Mouse (Mus musculus) bone marrow, adult 2 months (tissue): Measurements from ENCODE around the gene Ier2. TPM values are rescaled to one million over a fixed set of nuclear protein-coding genes. Genes with fewer than 3 reads are reported as not detected.

Source experiments
- H3K27ac ChIP-seq: fragments of 200-500 bp; 2 replicates; pipeline ENCODE4 v1.5.1; 2012; ENCODE audit warnings: low read depth, mild to moderate bottlenecking, control low read depth, inconsistent platforms, low read length; ENCODE audit not compliant: control insufficient read depth, poor library complexity, insufficient read depth
- H3K4me1 ChIP-seq: fragments of 200-500 bp; 2 replicates; pipeline ENCODE4 v1.6.1; 2011; ENCODE audit warnings: low read length; ENCODE audit not compliant: control insufficient read depth, insufficient read depth
- H3K4me3 ChIP-seq: fragments of 200-500 bp; replicated peaks from 2 replicates; pipeline ENCODE3; 2011; ENCODE audit warnings: mild to moderate bottlenecking, low read depth, low read length, control low read depth; ENCODE audit not compliant: control insufficient read depth
- CTCF ChIP-seq: fragments of 200-500 bp; IDR thresholded peaks from 2 replicates; pipeline ENCODE4 v1.5.1; 2011; ENCODE audit warnings: low read length, control low read depth; ENCODE audit not compliant: control insufficient read depth, insufficient read depth
- POLR2A ChIP-seq: fragments of 200-500 bp; IDR thresholded peaks from 2 replicates; pipeline ENCODE4 v1.6.1; 2011; ENCODE audit warnings: low read depth, mild to moderate bottlenecking, control low read depth, low read length, borderline replicate concordance; ENCODE audit not compliant: control insufficient read depth
- WGBS: fragments of 180-500 bp; shearing (Covaris S2); methylation state at CpG from one replicate; pipeline ENCODE4 v1.1.7; 2018; 5-methylcytosine and 5-hydroxymethylcytosine counted together
- polyA plus RNA-seq: library from polyadenylated mRNA; stranded (reverse); fragments of >200 nt; gene quantifications from 2 replicates; pipeline ENCODE4 v1.2.4, GENCODE M21; 2011; ENCODE audit warnings: low replicate concordance; ENCODE audit not compliant: missing spikeins, insufficient read depth, insufficient read length

The Ier2 gene
- 13.2 and 49.9 TPM in 2 replicates for polyA plus RNA-seq

DNA sequence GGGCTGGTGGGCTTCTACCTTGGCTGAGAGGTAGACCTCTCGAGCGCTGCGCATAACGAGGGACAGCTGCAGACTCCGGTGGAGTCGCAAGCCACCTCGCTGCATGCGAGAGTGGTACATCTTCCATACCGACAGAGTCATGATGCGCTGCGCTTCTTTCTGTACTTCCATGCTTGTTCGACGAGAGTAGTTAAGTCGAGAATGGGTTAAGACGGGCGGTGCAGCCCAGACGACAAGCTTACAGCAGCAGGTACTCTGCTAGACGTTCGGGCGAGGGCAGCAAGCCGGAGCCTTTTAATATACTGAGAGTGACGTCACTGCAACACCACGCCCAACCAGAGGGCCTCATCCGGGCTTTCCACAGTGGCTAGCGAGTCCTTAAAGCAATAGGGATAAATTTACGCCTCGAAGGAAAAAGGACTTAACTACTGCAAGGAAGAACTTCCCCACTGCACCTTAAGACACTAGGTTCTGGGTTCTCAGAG lies at the start of gene Ier2:
Ier2 (minus strand) TSS at position 272 of the 485 bp plus-strand sequence.
- Histone ChIP-seq H3K4me1 (peaks cover 5% of the 10 kb centered on the region), H3K27ac (peak within 1 kb of the TSS; percentile 91), H3K4me3 (peak within 1 kb of the TSS; percentile 78)
- WGBS, result under 1% methylated on average over 27 of the region's 27 CpGs
- 0 out of 2 replicates have a peak, but pooled peaks have one; percentile 11 for TF ChIP-seq CTCF
- TF ChIP-seq POLR2A, result peak; percentile 98

DNA sequence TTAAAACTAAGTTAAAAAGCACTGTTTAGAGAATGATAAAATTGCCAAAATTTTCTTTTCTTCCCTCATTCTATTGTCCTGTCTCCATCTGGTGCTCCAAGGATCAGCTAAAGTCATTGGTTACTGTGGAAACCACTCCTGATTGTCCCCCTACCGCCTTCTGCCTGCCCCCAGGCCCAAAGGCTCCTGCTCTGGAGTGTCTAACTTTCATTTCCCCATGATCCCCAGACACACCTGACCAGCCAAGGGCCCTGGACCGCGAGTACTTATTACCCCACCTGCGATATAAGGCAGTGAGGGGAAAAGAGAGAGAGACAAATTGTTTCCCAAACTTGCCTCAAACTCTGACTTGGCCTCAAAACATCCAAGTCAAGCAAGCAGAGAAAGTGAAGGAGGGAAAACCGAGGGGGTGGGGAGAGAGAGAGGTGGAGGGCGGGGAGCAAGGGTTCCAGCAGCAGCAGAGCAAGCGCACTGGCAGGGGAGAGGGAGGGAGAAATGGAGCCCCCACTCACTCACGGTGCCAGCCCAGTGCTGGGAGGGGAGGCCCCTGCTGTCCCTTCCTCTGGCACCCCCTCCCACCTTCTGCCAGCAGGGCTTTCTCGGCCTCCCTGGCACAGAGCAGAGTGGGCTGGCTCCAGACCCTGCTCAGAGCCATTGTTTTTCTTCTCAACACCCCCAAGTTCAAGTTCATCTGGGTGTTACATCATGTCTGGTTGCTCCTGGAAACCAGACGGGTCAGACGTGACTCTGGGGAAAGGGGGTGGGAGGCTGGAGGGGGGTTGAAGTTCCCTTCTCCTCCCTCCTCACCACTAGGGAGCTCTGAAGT lies 49.5 kb upstream of the Ier2 start:
- Histone ChIP-seq H3K4me3 (no peak overlapping the region), H3K27ac (no peak overlapping the region), H3K4me1 (peaks cover 2% of the 10 kb centered on the region)
- 54% methylated on average over 11 of the region's 11 CpGs for WGBS
- TF ChIP-seq POLR2A (no peak), CTCF (no peak)

DNA sequence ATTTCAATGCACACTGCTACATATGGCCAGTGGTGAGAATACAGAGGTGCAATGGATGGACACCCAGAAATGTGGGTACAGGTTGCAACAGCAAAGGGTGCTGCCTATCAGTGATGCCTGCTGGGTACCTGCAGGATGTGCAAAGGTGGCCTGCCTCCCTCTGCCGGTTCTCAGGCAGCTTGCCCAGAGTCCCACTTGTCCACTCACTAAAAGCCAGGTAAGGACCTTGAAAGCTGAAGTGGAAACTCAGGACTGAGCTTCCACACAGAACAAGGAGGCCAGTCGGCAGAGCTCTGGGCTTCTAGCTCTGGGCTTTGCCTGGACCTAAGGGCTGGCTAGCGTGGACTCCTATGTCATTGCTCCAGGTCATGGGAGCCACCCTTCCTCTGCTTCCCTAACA lies 48.7 kb upstream of the Ier2 start:
- Histone ChIP-seq H3K4me3 (no peak overlapping the region), H3K27ac (no peak overlapping the region), H3K4me1 (peaks cover 2% of the 10 kb centered on the region)
- 86% methylated on average over 3 of the region's 3 CpGs for WGBS
- TF ChIP-seq CTCF (no peak), POLR2A (no peak)

DNA sequence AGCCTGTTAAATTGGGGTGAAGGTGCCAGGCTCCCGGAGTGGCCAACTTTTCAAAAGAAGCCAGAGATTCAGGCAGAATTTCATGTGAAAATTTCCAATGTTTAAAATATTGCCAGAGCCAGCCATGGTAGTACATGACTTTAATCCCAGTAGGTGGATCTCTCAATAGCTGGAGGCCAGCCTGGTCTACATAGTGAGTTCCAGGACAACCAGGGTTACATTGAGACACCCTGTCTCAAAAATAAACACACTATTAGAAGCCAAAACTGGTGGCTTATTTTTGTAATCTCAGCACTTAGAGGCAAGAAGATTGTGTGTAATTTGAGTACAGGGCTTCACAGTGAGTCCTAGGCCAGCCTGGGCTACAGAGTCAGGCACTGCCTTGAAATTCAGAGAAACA lies 47.3 kb upstream of the Ier2 start:
- 97% methylated on average over 1 of the region's 1 CpGs for WGBS
- H3K4me3 ChIP-seq, result no peak overlapping the region
- TF ChIP-seq CTCF (no peak), POLR2A (no peak)
- no peak overlapping the region for H3K27ac ChIP-seq
- H3K4me1 ChIP-seq, result peaks cover 2% of the 10 kb centered on the region

DNA sequence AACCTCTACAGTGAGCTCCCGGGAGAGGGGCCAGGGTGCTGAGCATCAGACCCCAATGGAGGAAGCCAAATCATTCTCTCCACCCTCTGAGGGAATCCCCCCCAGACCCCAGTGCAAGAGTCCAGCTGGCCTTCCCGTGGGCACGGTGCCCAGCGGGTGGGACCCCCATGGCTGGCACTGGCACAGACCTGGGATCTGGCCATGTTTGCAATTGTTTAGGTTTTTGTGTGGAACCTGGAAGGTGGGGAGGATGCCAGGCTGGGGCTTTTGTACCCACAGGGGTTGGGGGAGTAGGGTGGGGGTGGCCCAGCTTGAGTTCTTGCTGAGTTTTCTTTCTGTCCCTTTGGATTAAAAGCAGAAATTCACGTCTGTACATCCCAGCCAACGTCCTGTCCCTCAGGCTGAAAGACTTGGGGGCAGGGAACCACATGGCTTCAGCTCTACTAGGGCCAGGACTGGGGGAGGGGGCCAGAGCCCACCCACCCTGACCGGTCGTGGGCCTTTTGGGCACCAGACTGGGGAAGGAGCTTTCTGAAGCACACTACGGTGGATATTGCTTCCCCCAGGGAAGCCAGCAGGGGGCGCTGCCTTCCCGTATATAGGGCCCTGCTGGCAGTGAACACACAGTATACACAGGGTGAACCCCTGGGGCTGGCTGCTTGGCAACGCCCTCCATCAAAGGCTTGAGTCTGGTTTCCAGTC lies 46.3 kb upstream of the Ier2 start:
- Histone ChIP-seq H3K4me1 (peaks cover 2% of the 10 kb centered on the region), H3K4me3 (no peak overlapping the region), H3K27ac (no peak overlapping the region)
- WGBS, result 31% methylated on average over 12 of the region's 12 CpGs
- TF ChIP-seq CTCF (peak; percentile 92), POLR2A (no peak)

DNA sequence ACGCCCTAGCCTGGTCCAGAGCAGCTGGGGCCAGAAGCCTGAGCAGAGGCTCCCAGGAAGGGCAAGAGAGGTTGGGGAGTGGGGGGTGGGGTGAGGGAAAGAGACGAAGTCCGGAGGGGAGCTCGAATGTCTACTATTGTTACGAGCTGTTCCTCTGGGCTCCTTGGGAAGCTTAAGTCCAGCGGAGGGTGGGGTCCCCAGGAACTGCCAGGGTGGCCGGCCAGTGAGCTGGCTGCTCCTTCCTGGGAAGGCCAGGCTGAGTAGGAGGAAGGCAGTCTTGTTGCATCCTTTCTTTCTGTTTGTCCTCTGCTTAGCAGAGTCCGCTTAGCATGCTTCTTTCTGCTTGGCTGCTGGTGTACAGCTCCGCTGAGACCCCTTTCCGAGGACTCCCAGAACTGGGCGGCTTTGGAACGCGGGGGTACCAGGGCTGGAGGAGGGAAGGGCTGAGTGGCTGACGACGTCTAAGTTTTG lies 45.5 kb upstream of the Ier2 start:
- TF ChIP-seq CTCF, result no peak
- no peak; the same call in 1 of the 2 replicates for TF ChIP-seq POLR2A
- peak overlapping the region; percentile 77 for H3K4me3 ChIP-seq
- WGBS, result 40% methylated on average over 15 of the region's 15 CpGs
- H3K27ac ChIP-seq, result peak overlapping the region; percentile 95
- H3K4me1 ChIP-seq, result peaks cover 8% of the 10 kb centered on the region

DNA sequence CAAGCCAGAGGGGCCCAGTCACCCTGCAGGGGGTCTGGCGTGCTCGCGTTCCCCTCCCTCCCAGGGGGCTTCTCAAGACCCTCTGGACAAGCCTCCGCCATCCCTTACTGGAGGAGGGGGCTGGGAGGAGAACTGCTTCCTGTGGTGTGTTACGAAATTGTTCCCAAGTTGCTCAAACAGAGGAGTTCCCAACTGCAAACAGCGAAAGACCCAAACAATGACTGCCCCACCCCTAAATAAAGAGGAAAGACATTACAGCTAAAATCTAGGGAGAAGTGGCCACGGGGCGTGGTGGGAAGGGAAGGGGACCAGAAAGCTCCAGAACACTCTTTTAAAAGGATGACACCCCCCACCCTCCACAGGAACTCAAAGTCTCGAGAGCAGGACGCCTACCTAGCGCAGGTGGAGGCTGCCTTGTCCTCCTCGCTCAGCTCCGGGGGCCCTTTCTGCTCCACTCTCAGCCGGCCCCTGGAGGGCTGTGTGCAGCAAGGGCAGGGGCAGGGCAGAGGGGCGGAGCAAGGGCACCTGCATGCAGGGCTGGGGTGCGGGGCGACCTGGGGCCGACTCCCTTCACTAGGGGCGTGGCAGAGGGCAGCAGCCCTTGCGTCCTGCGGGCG lies 44.7 kb upstream of the Ier2 start:
- peaks cover 10% of the 10 kb centered on the region for H3K4me1 ChIP-seq
- 5% methylated on average over 22 of the region's 22 CpGs for WGBS
- peak overlapping the region; percentile 95 for H3K27ac ChIP-seq
- no peak for TF ChIP-seq CTCF
- TF ChIP-seq POLR2A, result 0 out of 2 replicates have a peak, but pooled peaks have one; percentile 31
- H3K4me3 ChIP-seq, result peak overlapping the region; percentile 77
